Mouse (Mus musculus) telencephalon, adult 2 months (tissue): ENCODE data around the gene Dctpp1.
"Not testable (repeated sequence)": the region's sequence is repeated elsewhere in the genome, so short reads cannot be mapped to it uniquely, and the experiment has no call there.

Source experiments
- DNase-seq: peaks from one replicate; pipeline ENCODE4 v3.0.0-alpha.2; 2011; ENCODE audit warnings: low read depth, low spot score

The Dctpp1 gene

DNA sequence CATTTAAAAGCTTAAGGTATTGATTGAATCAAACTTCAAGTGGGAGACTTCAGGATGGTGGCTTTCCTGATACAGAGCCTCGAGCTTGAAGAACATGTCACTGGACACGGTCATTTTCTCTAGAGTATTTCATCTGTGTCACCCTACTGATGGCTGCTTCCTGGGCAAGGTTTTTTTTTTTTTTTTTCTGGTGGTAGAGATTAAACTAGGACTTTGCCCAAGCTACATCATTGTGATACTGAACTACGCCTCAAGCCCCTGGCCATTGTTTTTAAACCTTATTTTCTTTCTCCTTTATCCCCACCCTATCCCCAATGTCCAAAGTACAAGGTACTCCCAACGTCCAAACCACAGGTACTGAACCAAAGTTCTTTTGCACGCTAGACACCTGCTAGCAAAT is 10.2 kb upstream of the Dctpp1 start:
- DNase-seq = no peak

- DNase-seq = no peak
Observed at GRCm38 (mm10) chr7:127270256-127270655, 9.7 kb upstream of the Dctpp1 start.

- no peak for DNase-seq
Observed at GRCm38 (mm10) chr7:127263526-127263925, 3.0 kb upstream of the Dctpp1 start.

DNA sequence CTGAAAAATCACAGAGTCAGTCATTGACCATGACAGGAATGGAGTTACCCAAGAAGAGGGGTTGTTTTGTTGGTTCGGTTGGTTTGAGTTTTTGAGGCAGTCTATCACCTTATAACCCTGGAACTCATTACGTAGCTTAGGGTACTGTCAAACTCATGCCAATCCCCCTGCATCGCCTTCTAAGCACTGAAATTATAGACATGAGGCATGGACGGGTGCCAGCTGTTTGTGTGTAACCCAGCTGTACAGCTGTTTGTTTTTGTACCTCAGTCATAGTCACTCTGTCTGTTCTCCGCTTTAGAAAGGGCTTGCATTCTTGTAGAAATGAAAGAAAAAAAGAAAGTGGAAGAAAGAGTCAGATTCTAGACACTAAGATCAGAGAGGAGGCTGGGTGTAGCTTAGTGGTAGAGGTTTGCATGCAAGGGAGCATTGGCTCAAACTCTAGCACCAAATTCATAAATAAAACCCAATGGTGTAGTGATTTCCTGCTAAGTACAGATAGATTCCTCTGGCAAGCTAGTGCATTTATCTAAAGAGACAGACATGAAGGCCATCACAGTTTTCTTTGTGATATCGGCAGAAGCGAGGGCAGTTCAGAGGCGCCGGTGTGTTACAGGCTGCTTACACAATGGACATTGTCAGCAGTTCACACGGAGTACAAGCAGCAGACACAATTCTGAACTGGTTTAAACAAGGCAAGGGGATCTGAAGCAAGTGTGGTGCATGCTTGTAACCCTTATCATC is 1.9 kb upstream of the Dctpp1 start:
- no peak for DNase-seq

DNA sequence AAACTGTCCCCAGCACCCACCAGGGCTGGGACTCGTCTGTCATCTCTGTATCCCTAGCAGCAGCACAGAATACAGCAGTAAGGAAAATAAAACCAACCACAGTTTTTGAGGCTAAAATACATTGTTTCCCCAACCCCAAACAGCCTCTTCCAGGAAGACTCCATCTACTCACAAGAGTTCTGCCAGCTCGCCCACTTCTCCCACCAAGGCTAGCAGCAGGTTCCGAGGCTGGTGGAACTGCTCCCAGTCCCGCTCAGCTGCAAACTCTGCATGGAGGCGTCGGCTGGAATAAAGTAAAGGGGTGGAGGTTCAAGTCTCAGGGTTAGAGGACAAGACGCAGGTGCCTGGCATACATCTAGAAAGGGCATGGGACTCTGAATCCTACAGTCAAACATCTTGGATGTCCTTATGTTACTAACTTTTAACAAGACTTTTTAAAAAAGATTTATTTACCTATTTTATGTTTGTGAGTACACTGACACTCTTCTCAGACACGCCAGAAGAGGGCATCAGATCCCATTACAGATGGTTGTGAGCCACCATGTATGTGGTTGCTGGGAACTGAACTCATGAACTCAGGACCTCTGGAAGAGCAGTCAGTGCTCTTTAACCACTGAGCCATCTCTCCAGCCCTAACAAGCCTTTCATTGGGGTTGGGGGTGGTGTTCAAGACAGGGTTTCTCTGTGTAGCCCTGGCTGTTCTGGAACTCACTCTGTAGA is 1.2 kb downstream of the Dctpp1 start:
- DNase-seq = no peak

- DNase-seq = no peak
Observed at GRCm38 (mm10) chr7:127256518-127256917, 4.0 kb downstream of the Dctpp1 start.

DNA sequence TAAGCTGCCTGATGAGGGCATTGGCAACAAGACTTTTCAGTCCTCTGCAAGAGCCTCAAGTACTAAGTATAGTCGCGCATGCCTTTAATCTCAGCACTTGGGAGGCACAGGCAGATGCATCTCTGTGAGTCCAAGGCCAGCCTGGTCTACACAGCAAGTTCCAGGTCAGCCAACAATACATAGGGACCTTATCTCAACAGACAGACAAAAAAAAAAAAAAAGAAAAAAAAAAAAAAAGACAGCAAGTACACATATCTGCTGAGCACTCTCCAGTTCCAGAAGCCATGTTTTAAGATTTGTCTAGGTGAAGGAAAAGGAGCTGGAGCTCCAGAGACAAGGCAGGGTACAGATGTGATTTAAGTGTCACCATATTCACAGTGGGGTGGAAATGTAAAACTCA is 4.5 kb downstream of the Dctpp1 start:
- DNase-seq = no peak

GRCm38 (mm10) chr7:127255008-127255407 is 5.5 kb downstream of the Dctpp1 start:
- no peak for DNase-seq

DNA sequence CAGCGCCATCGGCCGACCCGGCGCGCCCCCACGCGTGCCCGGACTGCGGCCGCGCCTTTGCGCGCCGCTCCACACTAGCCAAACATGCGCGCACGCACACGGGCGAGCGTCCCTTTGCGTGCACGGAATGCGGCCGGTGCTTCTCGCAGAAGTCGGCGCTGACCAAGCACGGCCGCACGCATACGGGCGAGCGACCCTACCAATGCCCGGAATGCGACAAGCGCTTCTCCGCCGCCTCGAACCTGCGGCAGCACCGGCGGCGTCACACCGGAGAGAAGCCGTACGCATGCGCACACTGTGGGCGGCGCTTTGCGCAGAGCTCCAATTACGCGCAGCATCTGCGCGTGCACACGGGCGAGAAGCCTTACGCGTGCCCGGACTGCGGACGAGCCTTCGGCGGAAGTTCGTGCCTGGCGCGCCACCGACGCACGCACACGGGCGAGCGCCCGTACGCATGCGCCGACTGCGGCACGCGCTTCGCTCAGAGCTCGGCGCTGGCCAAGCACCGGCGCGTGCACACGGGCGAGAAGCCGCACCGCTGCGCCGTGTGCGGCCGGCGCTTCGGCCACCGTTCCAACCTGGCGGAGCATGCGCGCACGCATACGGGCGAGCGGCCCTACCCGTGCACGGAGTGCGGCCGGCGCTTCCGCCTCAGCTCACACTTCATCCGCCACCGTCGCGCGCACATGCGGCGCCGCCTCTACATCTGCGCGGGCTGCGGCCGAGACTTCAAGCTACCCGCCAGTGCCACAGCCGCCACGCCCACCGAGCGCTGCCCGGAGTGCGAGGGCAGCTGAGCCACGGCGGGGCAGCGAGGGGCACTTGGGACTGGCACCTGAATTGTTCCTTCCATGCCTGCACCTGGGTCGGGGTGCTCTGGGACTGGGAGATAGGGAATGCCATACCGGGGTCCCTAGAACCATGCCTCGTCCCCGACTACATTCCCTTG is 6.4 kb downstream of the Dctpp1 start:
- DNase-seq = peak; percentile 96

- DNase-seq = no peak
Observed at GRCm38 (mm10) chr7:127253341-127253740, 7.2 kb downstream of the Dctpp1 start.

DNA sequence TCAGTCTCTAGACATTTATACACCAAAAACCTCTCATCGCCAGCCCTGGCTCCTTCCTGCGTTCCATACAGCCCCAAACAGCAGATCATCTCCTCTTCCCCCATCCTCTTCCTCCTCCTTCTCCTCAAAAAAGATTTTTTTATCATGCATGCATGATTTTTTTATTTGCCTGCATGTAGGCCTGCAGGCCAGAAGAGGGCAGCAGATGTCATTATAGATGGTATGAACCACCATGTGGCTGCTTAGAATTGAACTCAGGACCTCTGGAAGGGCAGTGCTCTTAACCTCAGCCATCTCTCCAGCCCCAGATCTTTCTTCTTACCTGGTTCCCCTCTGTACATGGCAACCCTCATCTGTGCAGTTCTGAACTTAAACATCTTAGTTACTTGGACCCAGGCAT is 8.1 kb downstream of the Dctpp1 start:
- DNase-seq = no peak

- not testable (repeated sequence) for DNase-seq
Observed at GRCm38 (mm10) chr7:127250511-127250910, 10.0 kb downstream of the Dctpp1 start.

GRCm38 (mm10) chr7:127244658-127245510 is 15.6 kb downstream of the Dctpp1 start:
- no peak for DNase-seq

DNA sequence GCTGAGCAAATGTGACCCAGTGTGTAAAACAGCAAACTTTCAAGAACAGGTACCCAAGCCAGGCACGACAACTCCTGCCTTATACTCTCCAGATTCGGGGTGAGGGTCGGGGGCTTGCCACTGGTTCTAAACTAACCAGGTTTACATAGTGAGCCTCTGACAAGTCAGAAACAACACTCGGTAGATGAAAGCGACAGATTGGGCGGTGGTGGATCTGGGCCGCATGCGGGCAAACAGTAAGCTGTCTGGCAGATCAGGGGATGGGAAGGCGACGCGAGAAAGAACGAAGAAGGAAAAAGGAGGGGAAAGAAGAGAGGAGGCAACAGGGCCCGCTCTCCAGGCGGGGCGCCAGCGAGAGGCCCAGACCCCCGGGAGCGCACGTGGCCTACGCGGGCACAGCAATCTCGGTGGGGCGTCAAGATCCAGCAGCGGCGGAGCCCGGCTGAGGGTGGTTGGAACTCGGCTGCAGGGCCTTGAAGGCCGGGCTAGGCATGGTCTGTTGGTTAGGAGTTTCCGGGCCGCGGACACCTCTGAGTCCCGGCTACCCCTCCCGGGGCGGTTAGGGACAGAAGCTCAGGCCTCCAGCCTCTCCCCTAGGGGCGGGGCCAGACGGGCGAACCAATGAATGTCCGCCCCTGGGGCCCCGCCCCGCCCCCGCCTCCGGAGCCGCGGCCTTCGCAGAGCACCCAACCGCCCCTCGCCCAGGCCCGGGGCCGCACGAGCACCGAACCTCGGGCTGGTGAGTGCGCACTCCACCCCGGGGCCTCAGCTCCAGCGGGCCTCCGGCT is 16.4 kb downstream of the Dctpp1 start, which contains the start of gene Zfp771:
Gene Zfp771 (plus strand): TSS at position 405 of the 788 bp plus-strand sequence.
- DNase-seq = peak; percentile 85

- no peak for DNase-seq
Observed at GRCm38 (mm10) chr7:127243361-127243867, 17.1 kb downstream of the Dctpp1 start.

DNA sequence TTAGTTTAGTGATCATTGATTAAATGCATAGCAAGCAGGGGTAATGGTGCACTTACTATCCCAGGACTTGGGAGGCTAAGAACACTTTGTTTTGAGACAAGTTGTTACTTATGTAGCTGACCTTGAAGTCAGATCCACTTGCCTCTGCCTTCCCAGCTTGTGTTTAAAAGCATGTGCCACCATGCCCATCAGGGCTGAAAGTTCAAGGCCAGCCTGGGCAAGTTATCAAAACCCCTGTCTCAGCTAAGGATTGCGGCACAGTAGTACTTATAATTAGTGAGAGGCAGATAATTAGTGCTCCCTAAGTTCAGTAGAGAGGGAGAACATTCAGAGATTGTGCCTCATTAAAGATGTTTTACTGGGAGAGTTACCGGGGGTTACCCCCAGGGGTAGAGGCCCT is 25.7 kb downstream of the Dctpp1 start:
- no peak for DNase-seq

DNA sequence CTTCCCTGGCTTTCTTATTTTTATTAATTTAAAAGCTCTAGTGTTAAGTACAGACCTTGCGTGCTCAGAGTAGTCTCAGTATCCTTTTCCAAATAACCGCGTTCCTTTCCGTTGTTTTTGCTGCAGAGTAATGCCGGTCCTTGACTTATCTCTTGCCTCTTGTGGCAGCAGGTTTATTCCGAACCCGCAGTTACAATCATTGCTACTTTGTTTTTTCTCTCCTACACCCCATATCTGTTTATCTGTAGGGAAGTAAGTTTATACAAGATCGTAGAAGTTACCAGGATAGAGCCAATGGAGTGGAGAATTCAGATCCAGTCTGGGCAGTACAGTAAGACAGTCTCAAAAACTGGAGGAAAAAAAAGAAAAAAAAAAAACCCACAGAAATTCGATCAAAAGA is 26.7 kb downstream of the Dctpp1 start:
- DNase-seq = no peak

DNA sequence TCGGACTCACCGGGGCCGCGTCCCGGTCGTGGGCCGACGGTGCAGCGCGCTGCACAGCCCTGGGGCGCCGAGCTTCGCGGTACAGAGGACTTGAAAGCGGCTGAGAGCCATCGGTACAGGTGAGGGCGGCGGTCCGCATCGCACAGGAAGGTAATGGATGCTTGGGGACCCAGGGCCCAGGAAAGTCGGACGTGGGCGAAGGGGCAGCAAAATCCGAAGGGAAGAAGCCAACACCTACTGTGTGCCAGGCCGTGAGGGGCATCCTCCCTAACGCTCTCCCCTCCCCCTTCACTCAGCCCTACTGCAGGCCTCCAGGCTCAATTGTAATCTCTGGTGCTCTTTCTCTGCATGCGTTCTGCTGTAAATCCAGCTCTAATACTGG is 27.1 kb downstream of the Dctpp1 start:
- DNase-seq = no peak

DNA sequence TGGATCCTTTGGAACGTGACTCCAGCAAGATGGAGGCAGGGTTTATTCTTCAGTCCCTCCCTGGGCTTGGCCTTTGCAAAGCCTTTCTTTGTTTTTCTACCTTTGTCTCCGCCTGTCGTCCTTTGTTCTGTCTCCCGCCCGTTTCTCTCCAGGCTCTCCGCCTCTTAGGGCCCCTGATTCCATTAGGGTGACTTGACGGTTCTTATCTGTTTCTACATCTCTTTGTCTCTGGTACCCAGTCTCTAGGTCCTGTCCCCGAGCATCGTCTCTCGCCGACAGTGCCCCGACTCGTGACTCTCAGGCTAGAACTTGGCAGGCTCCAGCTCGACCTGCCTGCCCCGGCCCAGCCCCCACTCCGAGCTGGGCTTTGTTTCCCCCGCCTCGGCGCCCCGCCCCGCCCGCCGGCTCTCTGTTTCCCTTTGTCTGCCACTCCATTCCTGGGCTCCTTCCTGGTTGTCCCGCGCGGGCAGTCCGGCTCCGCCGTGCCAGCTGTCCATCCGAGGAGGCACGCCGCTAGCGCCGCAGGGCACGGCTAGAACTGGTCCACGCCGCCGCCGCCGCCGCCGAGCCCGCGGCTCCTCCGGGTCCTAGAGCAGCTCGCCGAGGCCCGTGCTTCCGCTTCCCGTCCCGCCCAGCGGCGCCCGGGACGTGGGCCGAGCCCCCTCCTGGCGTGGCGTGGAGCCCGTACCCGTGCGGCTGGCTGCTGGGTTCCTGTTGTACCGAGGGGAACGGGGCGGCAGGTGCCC is 27.7 kb downstream of the Dctpp1 start, which contains the start of the genes Zfp553 and Sept1:
Gene Zfp553 (plus strand): TSS at position 440 of the 746 bp plus-strand sequence.
Gene Sept1 (minus strand): TSS at position 509 of the 746 bp plus-strand sequence.
- DNase-seq = peak; percentile 60
